Comparison of ENCODE assay signal across 29 mouse cellular contexts in the genomic region with DNA sequence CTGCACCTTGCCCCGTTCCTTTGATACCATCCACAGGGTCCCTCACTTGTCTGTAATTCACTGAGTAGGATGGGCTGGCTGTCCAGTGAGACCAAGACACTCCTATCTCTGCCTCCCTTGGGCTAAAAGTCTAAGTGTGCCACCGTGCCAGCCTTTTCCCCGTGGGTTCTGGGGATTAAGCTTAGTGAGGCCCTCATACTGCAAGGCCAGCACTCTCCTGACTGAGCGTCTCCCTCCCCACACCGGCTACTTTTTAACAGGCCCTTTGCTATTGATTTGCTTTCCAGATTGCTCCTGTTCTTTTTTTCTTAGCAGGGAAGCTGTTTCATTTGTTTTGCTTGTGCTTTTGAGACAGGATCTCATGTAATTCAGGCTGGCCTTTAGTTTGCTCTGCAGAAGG. TPM values are rescaled to one million over a fixed set of nuclear protein-coding genes. Genes with fewer than 3 reads are reported as not detected.
DNase-seq lines count a peak whose midpoint lies in the region; ATAC-seq lines count a peak whose summit lies in the region.
"Had no signal": no experiment of that assay in that cellular context is flagged by ENCODE, and none has a peak within 500 bp of the region (broad histone marks: within the 10 kb centered on the region; RNA-seq: fewer than 3 reads in every experiment).

No protein-coding gene starts in this region.

- H3K27me3 ChIP-seq in heart, embryonic 13.5 days (replicated peaks): 0 out of 2 replicates have a peak, but pooled peaks cover 3% of the 10 kb centered on the region
- no peaks in the 10 kb centered on the region for H3K27me3 ChIP-seq in heart, embryonic 11.5 days (ENCODE audit: control insufficient read depth, insufficient read depth, low read length)
- H3K27me3 ChIP-seq in forebrain, embryonic 13.5 days: no peaks in the 10 kb centered on the region
- H3K27me3 ChIP-seq: CH12.LX; embryonic facial prominence, embryonic 12.5 days; forebrain, embryonic 15.5 days; hindbrain, embryonic 15.5 days; limb, embryonic 15.5 days; midbrain, embryonic 15.5 days had no signal

- no peak for ATAC-seq in heart, embryonic 13.5 days (ENCODE audit: extremely low read depth, insufficient number of reproducible peaks, low FRiP score, low TSS enrichment)
- ATAC-seq in heart, embryonic 11.5 days (replicated peaks; ENCODE audit: insufficient number of reproducible peaks, low FRiP score, low TSS enrichment): no peak
- no peak for ATAC-seq in forebrain, embryonic 13.5 days
- ATAC-seq: activated CD4-positive, CD25-positive, alpha-beta regulatory T cell, adult 4 months; forebrain, embryonic 15.5 days; inflammation-experienced regulatory T-cells, adult 6 months; midbrain, embryonic 15.5 days had no signal

- H3K9ac ChIP-seq in heart, embryonic 13.5 days: 0 out of 2 replicates have a peak overlapping the region, but pooled peaks have one; percentile 30
- H3K9ac ChIP-seq in heart, embryonic 11.5 days (ENCODE audit: low read depth, low read length): no peak overlapping the region
- H3K9ac ChIP-seq in forebrain, embryonic 13.5 days: no peak overlapping the region
- H3K9ac ChIP-seq: embryonic facial prominence, embryonic 12.5 days; forebrain, embryonic 15.5 days; heart, embryonic 12.5 days; hindbrain, embryonic 15.5 days; limb, embryonic 15.5 days; liver, embryonic 14.5 days; lung, embryonic 14.5 days; midbrain, embryonic 15.5 days had no signal

- H3K9me3 ChIP-seq in heart, embryonic 13.5 days: 0 out of 2 replicates have a peak, but pooled peaks cover 3% of the 10 kb centered on the region
- H3K9me3 ChIP-seq in heart, embryonic 11.5 days (replicated peaks; ENCODE audit: control insufficient read depth, low read length): no peaks in the 10 kb centered on the region
- H3K9me3 ChIP-seq in forebrain, embryonic 13.5 days (replicated peaks): peaks cover 1% of the 10 kb centered on the region; the same call in 1 of the 2 replicates
- H3K9me3 ChIP-seq: forebrain, embryonic 15.5 days; hindbrain, embryonic 15.5 days; limb, embryonic 10.5 days; limb, embryonic 15.5 days had no signal

- H3K4me1 ChIP-seq in heart, embryonic 13.5 days: peaks cover 12% of the 10 kb centered on the region
- H3K4me1 ChIP-seq in heart, embryonic 11.5 days (ENCODE audit: control insufficient read depth, insufficient read depth, low read length): no peaks in the 10 kb centered on the region
- H3K4me1 ChIP-seq in forebrain, embryonic 13.5 days: no peaks in the 10 kb centered on the region
- H3K4me1 ChIP-seq: embryonic facial prominence, embryonic 12.5 days; forebrain, embryonic 15.5 days; hindbrain, embryonic 15.5 days; limb, embryonic 10.5 days; limb, embryonic 15.5 days; midbrain, embryonic 15.5 days had no signal

- no peak overlapping the region for H3K4me3 ChIP-seq in heart, embryonic 13.5 days
- H3K4me3 ChIP-seq in heart, embryonic 11.5 days (ENCODE audit: low read depth, low read length): no peak overlapping the region
- H3K4me3 ChIP-seq in forebrain, embryonic 13.5 days: no peak overlapping the region
- H3K4me3 ChIP-seq: embryonic facial prominence, embryonic 12.5 days; forebrain, embryonic 15.5 days; gastrocnemius, adult 2 months; heart, embryonic 12.5 days; hindbrain, embryonic 15.5 days; limb, embryonic 10.5 days; limb, embryonic 15.5 days; midbrain, embryonic 15.5 days had no signal

- DNase-seq in kidney, adult 9 months: peak; percentile 75
- peak; percentile 24 for DNase-seq in kidney, postnatal 10 days
- DNase-seq in spleen, postnatal 4 days (ENCODE audit: low spot score in 2 of 2): no peak
- DNase-seq in adrenal gland, postnatal 14 days: no peak
- DNase-seq: adrenal gland, adult 2 months; cerebellum, adult 8-10 months; cerebellum, postnatal 36 days; gastrocnemius, adult 2 months; gastrocnemius, postnatal 36 days; heart, adult 18-20 months; heart, postnatal 10 days; layer of hippocampus, postnatal 36 days; lung, embryonic 14.5 days; lung, postnatal 14 days; thymus, postnatal 4 days had no signal

- no peak overlapping the region for H3K27ac ChIP-seq in heart, embryonic 13.5 days (replicated peaks)
- no peak overlapping the region for H3K27ac ChIP-seq in heart, embryonic 11.5 days (ENCODE audit: low read depth, low read length)
- no peak overlapping the region for H3K27ac ChIP-seq in forebrain, embryonic 13.5 days
- H3K27ac ChIP-seq: embryonic facial prominence, embryonic 12.5 days; forebrain, embryonic 15.5 days; gastrocnemius, adult 2 months; hindbrain, embryonic 15.5 days; limb, embryonic 10.5 days; limb, embryonic 15.5 days; liver, embryonic 14.5 days; midbrain, embryonic 15.5 days had no signal

- WGBS in heart, embryonic 13.5 days: 45% methylated on average over 5 of the region's 5 CpGs
- WGBS in heart, embryonic 11.5 days (ENCODE audit: insufficient replicate concordance): 50% methylated on average over 5 of the region's 5 CpGs
- 29% methylated on average over 5 of the region's 5 CpGs for WGBS in forebrain, embryonic 13.5 days

- H3K4me2 ChIP-seq in heart, embryonic 13.5 days: no peak overlapping the region
- no peak overlapping the region for H3K4me2 ChIP-seq in heart, embryonic 11.5 days
- no peak overlapping the region for H3K4me2 ChIP-seq in forebrain, embryonic 13.5 days
- H3K4me2 ChIP-seq: embryonic facial prominence, embryonic 12.5 days; forebrain, embryonic 15.5 days; heart, embryonic 12.5 days; hindbrain, embryonic 15.5 days; limb, embryonic 15.5 days; lung, embryonic 14.5 days; midbrain, embryonic 15.5 days had no signal

- peaks cover 16% of the 10 kb centered on the region for H3K36me3 ChIP-seq in heart, embryonic 13.5 days
- no peaks in the 10 kb centered on the region for H3K36me3 ChIP-seq in heart, embryonic 11.5 days (ENCODE audit: control insufficient read depth, insufficient read depth, low read length)
- peaks cover 5% of the 10 kb centered on the region; the same call in 1 of the 2 replicates for H3K36me3 ChIP-seq in forebrain, embryonic 13.5 days (ENCODE audit: poor library complexity, severe bottlenecking)
- H3K36me3 ChIP-seq: forebrain, embryonic 15.5 days; limb, embryonic 10.5 days; midbrain, embryonic 15.5 days had no signal

RNA-seq across cellular contexts. Expression of gene Spock2, which starts 43.1 kb away (rescaled TPM):
- polyA plus RNA-seq in heart, embryonic 13.5 days (2015; fragmentation: Nextera tagmentation; extraction: Ambion mirVana): 2.6 and 3.0 TPM in 2 replicates
- polyA plus RNA-seq in heart, embryonic 11.5 days (2014; fragmentation: Nextera tagmentation; extraction: Ambion mirVana): 1.2 and 1.3 TPM in 2 replicates
- total RNA-seq in adrenal gland, postnatal 14 days (2021): 34.9 and 40.8 TPM in 2 replicates
- 19.7 and 25.9 TPM in 2 replicates for polyA plus RNA-seq in forebrain, embryonic 13.5 days (2015; fragmentation: Nextera tagmentation; extraction: Ambion mirVana)

RNA-seq across cellular contexts. Expression of gene Anapc16, which starts 60.0 kb away (rescaled TPM):
- polyA plus RNA-seq in heart, embryonic 13.5 days (2015; fragmentation: Nextera tagmentation; extraction: Ambion mirVana): 84.7 and 93.3 TPM in 2 replicates
- polyA plus RNA-seq in heart, embryonic 11.5 days (2014; fragmentation: Nextera tagmentation; extraction: Ambion mirVana): 70.6 and 84.1 TPM in 2 replicates
- total RNA-seq in adrenal gland, postnatal 14 days (2021): 57.5 and 68.8 TPM in 2 replicates
- 122 TPM in 2 replicates for polyA plus RNA-seq in forebrain, embryonic 13.5 days (2015; fragmentation: Nextera tagmentation; extraction: Ambion mirVana)

Comparison
In these comparisons a context has a peak if more than half of its experiments do, and no peak if none do; other contexts are left out.
1. DNase-seq: peak in kidney, adult 9 months (single experiment) and kidney, postnatal 10 days (single experiment); none in spleen, postnatal 4 days (0 of 2) and adrenal gland, postnatal 14 days (single experiment).